Mouse (Mus musculus): ENCODE results near the gene Amh.

Amh gene

GRCm38 (mm10) chr10:80856908-80857307, 51.9 kb downstream of the Amh start:
- DNase-seq (ENCODE audit: low spot score in 2 of 2), result no peak

Measured in frontal cortex, postnatal 36 days (tissue).